Mouse (Mus musculus) heart, postnatal 0 days (tissue): ENCODE measurements around the gene Ppp1r32. TPM values are rescaled to one million over a fixed set of nuclear protein-coding genes. Genes with fewer than 3 reads are reported as not detected.

Experiments used
- ATAC-seq: fragments of 200-750 bp; cut with Nextera tagmentation; 2 replicates; pipeline ENCODE4 v1.8.0; 2017; ENCODE audit warnings: low read depth, moderate number of reproducible peaks, moderate library complexity; ENCODE audit not compliant: insufficient read depth
- DNase-seq: peaks from one replicate; pipeline ENCODE4 v3.0.0-alpha.2; 2016; ENCODE audit warnings: low spot score
- H3K27ac ChIP-seq: fragments of 300-500 bp; sonication (generic); 2 replicates; pipeline ENCODE4 v1.5.1; 2014; ENCODE audit warnings: low read depth, mild to moderate bottlenecking
- H3K27me3 ChIP-seq: fragments of 300-500 bp; sonication (generic); 2 replicates; pipeline ENCODE4 v1.6.1; 2014; ENCODE audit warnings: low read length, mixed read lengths; ENCODE audit not compliant: control insufficient read depth, insufficient read depth
- H3K36me3 ChIP-seq: fragments of 300-500 bp; sonication (generic); replicated peaks from 2 replicates; pipeline ENCODE4 v1.6.1; 2014; ENCODE audit warnings: low read length, mixed read lengths; ENCODE audit not compliant: control insufficient read depth, insufficient read depth
- H3K4me1 ChIP-seq: fragments of 300-500 bp; sonication (generic); 2 replicates; pipeline ENCODE4 v1.6.1; 2014; ENCODE audit warnings: antibody characterized with exemption; ENCODE audit not compliant: control insufficient read depth, insufficient read depth
- H3K4me2 ChIP-seq: fragments of 300-500 bp; sonication (generic); 2 replicates; pipeline ENCODE4 v1.6.1; 2014; ENCODE audit warnings: low read depth, mild to moderate bottlenecking, low read length, moderate library complexity
- H3K4me3 ChIP-seq: fragments of 300-500 bp; sonication (generic); 2 replicates; pipeline ENCODE4 v1.5.1; 2014; ENCODE audit warnings: low read depth, low read length
- H3K9ac ChIP-seq: fragments of 300-500 bp; sonication (generic); replicated peaks from 2 replicates; pipeline ENCODE4 v1.6.1; 2014; ENCODE audit warnings: low read depth, low read length, mixed read lengths
- H3K9me3 ChIP-seq: fragments of 300-500 bp; sonication (generic); replicated peaks from 2 replicates; pipeline ENCODE4 v1.6.1; 2016; ENCODE audit warnings: low read length; ENCODE audit not compliant: control insufficient read depth
- CTCF ChIP-seq: IDR thresholded peaks from 2 replicates; pipeline ENCODE4 v1.5.1; 2016; ENCODE audit warnings: antibody characterized with exemption, control low read depth, low read depth
- EP300 ChIP-seq: IDR thresholded peaks from 2 replicates; pipeline ENCODE4 v1.6.1; 2016; ENCODE audit warnings: antibody characterized with exemption, low read depth
- WGBS: fragments of 180-500 bp; shearing (Covaris S2); extraction: QIAGEN DNeasy Blood & Tissue Kit; methylation state at CpG from one replicate; pipeline ENCODE4 v1.1.7; 2014; 5-methylcytosine and 5-hydroxymethylcytosine counted together
- polyA plus RNA-seq: library from polyadenylated mRNA; unstranded; fragments of >200 nt; fragmentation: Nextera tagmentation; extraction: Ambion mirVana; gene quantifications from 2 replicates; pipeline ENCODE4 v1.2.1, GENCODE M21; 2015
- total RNA-seq: library from RNA; depleted of rRNA; stranded (reverse); fragments of >200 nt; gene quantifications from 2 replicates; pipeline ENCODE4 v1.2.3, GENCODE M21; 2014; ENCODE audit warnings: low replicate concordance

Ppp1r32 gene
- total and polyA plus RNA-seq, 2 experiments from 2014 or later: 0.14 TPM; not detected in 1

DNA sequence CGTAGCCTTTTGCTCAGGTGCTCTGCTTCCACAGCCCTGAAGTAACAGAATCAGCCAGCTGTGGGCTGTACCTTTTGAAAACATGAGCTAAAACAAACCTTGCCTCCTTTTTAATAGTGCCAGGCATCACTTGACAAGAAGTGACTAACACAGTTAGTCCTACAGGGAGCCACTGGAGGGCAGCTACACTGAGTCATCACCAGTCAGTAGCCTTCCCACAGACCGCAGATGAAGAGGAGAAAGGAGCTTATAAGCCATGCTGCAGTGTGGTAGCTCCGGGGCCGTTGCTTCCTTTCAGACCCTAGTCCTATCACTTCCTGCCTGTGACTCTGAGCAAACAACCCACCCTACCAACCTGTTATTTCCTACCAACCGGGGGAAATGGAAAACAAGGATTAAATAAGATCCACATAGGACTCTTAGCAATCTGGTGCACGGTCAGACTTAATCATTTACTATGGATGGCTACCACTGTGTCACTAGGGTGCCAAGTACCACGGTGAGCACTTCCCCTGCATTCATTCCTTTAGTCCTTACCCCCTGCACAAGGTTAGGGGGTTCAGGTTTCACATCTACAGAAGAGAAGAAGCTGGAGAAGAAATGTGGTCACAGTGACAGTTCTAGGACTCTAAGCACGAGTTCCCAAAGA lies 14.9 kb upstream of the Ppp1r32 start:
- peaks cover 33% of the 10 kb centered on the region for H3K36me3 ChIP-seq
- no peaks in the 10 kb centered on the region for H3K4me1 ChIP-seq
- no peak overlapping the region for H3K9ac ChIP-seq
- DNase-seq (no peak), ATAC-seq (no peak)
- no peak for TF ChIP-seq CTCF
- no peak for TF ChIP-seq EP300
- no peak overlapping the region for H3K4me2 ChIP-seq
- H3K27me3 ChIP-seq: no peaks in the 10 kb centered on the region
- H3K27ac ChIP-seq: no peak overlapping the region
- H3K9me3 ChIP-seq: no peaks in the 10 kb centered on the region
- WGBS: 55% methylated on average over 8 of the region's 8 CpGs
- H3K4me3 ChIP-seq: no peak overlapping the region

DNA sequence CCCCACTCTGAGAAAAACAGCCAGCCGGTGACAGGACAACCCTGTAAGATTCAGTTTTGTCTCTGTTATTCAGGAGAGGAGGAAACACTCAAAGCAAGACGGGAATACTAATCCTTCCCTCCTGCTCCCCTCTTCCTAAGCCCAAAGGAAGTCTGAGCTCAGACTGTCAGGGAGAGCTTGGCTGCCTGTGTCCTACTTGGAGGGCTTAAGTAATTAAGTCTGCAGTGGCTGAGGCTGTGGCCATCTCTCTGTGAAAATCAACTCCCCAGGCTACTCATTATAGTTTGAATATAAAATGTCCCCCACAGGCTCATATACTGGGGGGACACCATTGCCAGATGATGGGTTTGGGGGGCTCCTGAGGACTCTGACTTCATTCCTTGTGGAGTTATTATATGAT lies 14.2 kb upstream of the Ppp1r32 start:
- Histone ChIP-seq H3K4me2 (no peak overlapping the region), H3K27ac (no peak overlapping the region), H3K4me1 (no peaks in the 10 kb centered on the region), H3K9me3 (no peaks in the 10 kb centered on the region), H3K9ac (no peak overlapping the region), H3K36me3 (peaks cover 31% of the 10 kb centered on the region), H3K27me3 (0 out of 2 replicates have a peak, but pooled peaks cover 4% of the 10 kb centered on the region), H3K4me3 (no peak overlapping the region)
- 59% methylated on average over 2 of the region's 2 CpGs for WGBS
- no peak for DNase-seq
- TF ChIP-seq CTCF: no peak
- no peak for TF ChIP-seq EP300
- no peak for ATAC-seq

DNA sequence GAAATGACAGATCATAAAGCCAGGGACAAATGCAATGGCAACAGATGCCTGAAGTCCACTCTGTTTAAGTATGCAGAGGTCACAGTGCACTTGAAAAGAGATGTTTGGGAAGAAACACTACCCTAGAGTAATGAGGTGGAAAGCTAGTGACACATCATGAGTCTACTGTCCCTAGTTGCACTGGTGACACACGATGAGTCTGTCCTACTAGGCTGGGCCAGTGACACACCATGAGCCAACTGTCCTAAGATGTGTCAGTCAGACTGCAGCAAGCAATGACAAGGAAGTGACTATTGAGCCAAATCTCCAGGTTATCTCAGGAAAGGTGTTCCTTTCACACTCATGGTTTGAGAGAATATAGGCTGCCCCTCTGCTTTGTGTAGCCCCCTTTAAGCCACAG lies 12.9 kb upstream of the Ppp1r32 start:
- H3K4me1 ChIP-seq: no peaks in the 10 kb centered on the region
- H3K4me3 ChIP-seq: no peak overlapping the region
- H3K9me3 ChIP-seq: no peaks in the 10 kb centered on the region
- peaks cover 8% of the 10 kb centered on the region; the same call in 1 of the 2 replicates for H3K27me3 ChIP-seq
- DNase-seq (no peak), ATAC-seq (no peak)
- WGBS: 75% methylated on average over 1 of the region's 1 CpGs
- H3K4me2 ChIP-seq: no peak overlapping the region
- H3K27ac ChIP-seq: no peak overlapping the region
- no peak for TF ChIP-seq EP300
- TF ChIP-seq CTCF: no peak
- H3K36me3 ChIP-seq: peaks cover 18% of the 10 kb centered on the region; the same call in 1 of the 2 replicates
- no peak overlapping the region for H3K9ac ChIP-seq

DNA sequence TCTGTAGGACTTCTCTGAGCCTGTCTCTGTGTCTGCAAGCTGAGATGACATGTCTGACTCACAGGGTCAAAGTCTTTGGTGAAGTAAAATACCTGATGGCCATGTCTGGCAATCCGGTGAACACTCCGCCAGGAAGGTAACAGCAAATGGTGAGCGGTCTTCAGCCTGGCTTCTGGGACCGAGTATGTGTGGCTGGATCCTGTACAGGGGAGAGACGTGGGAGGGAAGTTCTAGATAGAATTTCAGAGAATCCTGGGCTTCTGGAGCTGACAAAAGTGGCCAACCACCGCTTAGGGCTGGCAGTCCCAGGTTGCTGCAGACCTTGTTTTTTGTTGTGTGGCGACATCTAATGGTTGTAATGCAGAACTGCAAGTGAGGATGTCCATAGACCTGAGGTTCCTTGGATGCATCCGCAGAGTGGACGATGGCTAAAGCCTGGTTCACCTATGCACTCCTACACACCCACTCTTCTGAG lies 3.6 kb upstream of the Ppp1r32 start:
- H3K27ac ChIP-seq: no peak overlapping the region
- H3K9me3 ChIP-seq: no peaks in the 10 kb centered on the region
- ATAC-seq (peak; percentile 57), DNase-seq (peak; percentile 65)
- H3K9ac ChIP-seq: no peak overlapping the region
- TF ChIP-seq EP300: no peak
- TF ChIP-seq CTCF: peak; percentile 97
- H3K27me3 ChIP-seq: peaks cover 35% of the 10 kb centered on the region; the same call in 1 of the 2 replicates
- no peaks in the 10 kb centered on the region for H3K36me3 ChIP-seq
- 16% methylated on average over 9 of the region's 9 CpGs for WGBS
- H3K4me3 ChIP-seq: no peak overlapping the region
- no peak overlapping the region for H3K4me2 ChIP-seq
- H3K4me1 ChIP-seq: peaks cover 4% of the 10 kb centered on the region; the same call in 1 of the 2 replicates

DNA sequence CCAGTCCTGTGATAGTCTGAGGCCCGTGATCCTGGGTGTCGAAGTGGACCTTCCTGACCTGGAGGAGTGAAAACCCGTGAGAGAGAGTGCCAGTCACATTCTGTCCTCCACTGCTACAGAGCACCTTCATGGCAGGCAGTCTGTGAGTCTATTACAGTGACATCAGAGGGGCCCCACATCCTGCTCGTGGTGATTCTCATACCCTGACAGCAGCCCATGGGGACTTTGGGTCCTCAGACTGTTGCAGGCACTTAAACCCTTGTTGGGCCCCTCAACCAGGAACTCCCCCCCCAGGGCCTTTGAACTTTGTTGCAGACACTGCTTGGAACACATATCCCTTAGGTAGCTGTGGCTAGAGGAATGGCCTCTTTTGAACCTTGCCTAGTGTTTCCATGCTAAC lies 3.2 kb downstream of the Ppp1r32 start:
- Histone ChIP-seq H3K4me1 (peaks cover 4% of the 10 kb centered on the region; the same call in 1 of the 2 replicates), H3K4me3 (no peak overlapping the region), H3K9ac (no peak overlapping the region), H3K27ac (no peak overlapping the region), H3K36me3 (no peaks in the 10 kb centered on the region), H3K27me3 (peaks cover 39% of the 10 kb centered on the region), H3K4me2 (no peak overlapping the region), H3K9me3 (no peaks in the 10 kb centered on the region)
- TF ChIP-seq CTCF: no peak
- no peak for ATAC-seq
- WGBS: 38% methylated on average over 4 of the region's 4 CpGs
- DNase-seq: no peak

DNA sequence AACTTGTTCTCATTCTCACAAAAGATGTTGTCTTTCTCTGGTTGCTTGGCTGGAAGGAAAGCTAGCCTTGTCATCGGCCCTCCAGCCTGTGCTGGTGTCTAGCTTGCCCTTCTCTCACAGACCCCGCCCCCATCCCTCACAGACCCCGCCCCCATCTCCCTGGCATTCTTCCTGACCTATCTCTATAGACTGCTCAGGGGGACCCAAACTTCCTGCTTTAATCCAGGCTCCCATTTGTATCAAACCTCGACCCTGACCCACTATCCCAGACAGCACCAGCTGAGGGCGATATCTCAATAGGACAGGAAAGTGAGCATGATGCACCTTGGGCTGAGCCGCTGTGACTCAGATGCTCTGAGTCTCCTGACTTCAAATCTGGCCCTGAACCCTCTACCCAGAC lies 8.9 kb downstream of the Ppp1r32 start:
- 19% methylated on average over 6 of the region's 6 CpGs for WGBS
- H3K9ac ChIP-seq: no peak overlapping the region
- H3K36me3 ChIP-seq: no peaks in the 10 kb centered on the region
- H3K4me3 ChIP-seq: no peak overlapping the region
- H3K4me1 ChIP-seq: no peaks in the 10 kb centered on the region
- H3K9me3 ChIP-seq: no peaks in the 10 kb centered on the region
- DNase-seq: no peak
- TF ChIP-seq EP300 (no peak), CTCF (no peak)
- ATAC-seq: no peak
- no peak overlapping the region for H3K27ac ChIP-seq
- H3K27me3 ChIP-seq: peaks cover 26% of the 10 kb centered on the region
- no peak overlapping the region for H3K4me2 ChIP-seq
